ENCODE assay signal across 8 mouse cellular contexts in genomic region chr9:107231539-107232139, GRCm38 (mm10). TPM values are rescaled to one million over a fixed set of nuclear protein-coding genes. Genes with fewer than 3 reads are reported as not detected.
DNase-seq lines count a peak whose midpoint lies in the region; ATAC-seq lines count a peak whose summit lies in the region.

TSS of gene Dock3 (minus strand) at chr9:107231909.

- DNase-seq in CD4-positive helper T cell, adult 2 months (ENCODE audit: low read depth, low spot score): peak; percentile 63
- DNase-seq in adrenal gland, postnatal 14 days: peak; percentile 76
- DNase-seq in embryonic facial prominence, embryonic 11.5 days (ENCODE audit: low spot score): peak; percentile 80
- DNase-seq in heart, adult 9 months (ENCODE audit: low spot score in 2 of 2): peak; percentile 29 to 44
- DNase-seq in kidney, postnatal 10 days: peak; percentile 75
- peak; percentile 89 for DNase-seq in neural tube, embryonic 11.5 days (ENCODE audit: low spot score)
- peak; percentile 71 for DNase-seq in thymus, postnatal 4 days

- no peak within 1 kb of the TSS for H3K27ac ChIP-seq in embryonic facial prominence, embryonic 11.5 days (replicated peaks; ENCODE audit: low read depth, low read length)
- no peak within 1 kb of the TSS for H3K27ac ChIP-seq in liver, embryonic 12.5 days
- H3K27ac ChIP-seq in neural tube, embryonic 11.5 days (ENCODE audit: low read depth, low read length): peak within 1 kb of the TSS; percentile 69

- H3K9me3 ChIP-seq in embryonic facial prominence, embryonic 11.5 days (replicated peaks; ENCODE audit: control insufficient read depth, low read length): no peaks in the 10 kb centered on the region
- no peaks in the 10 kb centered on the region for H3K9me3 ChIP-seq in liver, embryonic 12.5 days (replicated peaks)
- H3K9me3 ChIP-seq in neural tube, embryonic 11.5 days (ENCODE audit: control insufficient read depth, low read length): no peaks in the 10 kb centered on the region

- H3K9ac ChIP-seq in embryonic facial prominence, embryonic 11.5 days (replicated peaks; ENCODE audit: low read length): peak within 1 kb of the TSS; percentile 58
- H3K9ac ChIP-seq in liver, embryonic 12.5 days: peak within 1 kb of the TSS; percentile 55; the same call in 1 of the 2 replicates
- peak within 1 kb of the TSS; percentile 64 for H3K9ac ChIP-seq in neural tube, embryonic 11.5 days (ENCODE audit: low read length)

- peak within 1 kb of the TSS; percentile 99 for H3K4me2 ChIP-seq in embryonic facial prominence, embryonic 11.5 days (ENCODE audit: low read depth, low read length)
- peak within 1 kb of the TSS; percentile 82 for H3K4me2 ChIP-seq in liver, embryonic 12.5 days
- H3K4me2 ChIP-seq in neural tube, embryonic 11.5 days (ENCODE audit: low read depth): peak within 1 kb of the TSS; percentile 95

- under 1% methylated on average over 71 of the region's 87 CpGs for WGBS in embryonic facial prominence, embryonic 11.5 days
- WGBS in liver, embryonic 12.5 days (ENCODE audit: insufficient replicate concordance): 1% methylated on average over 74 of the region's 87 CpGs
- under 1% methylated on average over 56 of the region's 87 CpGs for WGBS in neural tube, embryonic 11.5 days

- no peaks in the 10 kb centered on the region for H3K36me3 ChIP-seq in embryonic facial prominence, embryonic 11.5 days (replicated peaks; ENCODE audit: control insufficient read depth, insufficient read depth, low read depth, low read length)
- H3K36me3 ChIP-seq in liver, embryonic 12.5 days: no peaks in the 10 kb centered on the region
- H3K36me3 ChIP-seq in neural tube, embryonic 11.5 days (ENCODE audit: control insufficient read depth, insufficient read depth, low read length): no peaks in the 10 kb centered on the region

- ATAC-seq in embryonic facial prominence, embryonic 11.5 days (replicated peaks; ENCODE audit: insufficient number of reproducible peaks, low FRiP score, low TSS enrichment, low read depth): peak; percentile 83
- ATAC-seq in liver, embryonic 12.5 days: no peak; the same call in 1 of the 2 replicates
- ATAC-seq in neural tube, embryonic 11.5 days (ENCODE audit: insufficient read depth, low FRiP score, low TSS enrichment): peak; percentile 88

- peaks cover 52% of the 10 kb centered on the region for H3K27me3 ChIP-seq in embryonic facial prominence, embryonic 11.5 days (ENCODE audit: control insufficient read depth, insufficient read depth, low read length)
- peaks cover 84% of the 10 kb centered on the region for H3K27me3 ChIP-seq in liver, embryonic 12.5 days (replicated peaks)
- H3K27me3 ChIP-seq in neural tube, embryonic 11.5 days (ENCODE audit: control insufficient read depth, insufficient read depth, low read length): peaks cover 46% of the 10 kb centered on the region

- H3K4me3 ChIP-seq in embryonic facial prominence, embryonic 11.5 days (ENCODE audit: low read depth, low read length): peak within 1 kb of the TSS; percentile 60
- peak within 1 kb of the TSS; percentile 56 for H3K4me3 ChIP-seq in liver, embryonic 12.5 days
- H3K4me3 ChIP-seq in neural tube, embryonic 11.5 days (ENCODE audit: low read depth, low read length): peak within 1 kb of the TSS; percentile 72

- peaks cover 3% of the 10 kb centered on the region; the same call in 1 of the 2 replicates for H3K4me1 ChIP-seq in embryonic facial prominence, embryonic 11.5 days (ENCODE audit: control insufficient read depth, insufficient read depth, low read length)
- peaks cover 11% of the 10 kb centered on the region for H3K4me1 ChIP-seq in liver, embryonic 12.5 days
- H3K4me1 ChIP-seq in neural tube, embryonic 11.5 days (ENCODE audit: control insufficient read depth, insufficient read depth, low read length): no peaks in the 10 kb centered on the region

RNA-seq across cellular contexts. Expression of gene Dock3, which starts in this region (rescaled TPM):
- 3.4 and 4.2 TPM in 2 replicates for total RNA-seq in adrenal gland, postnatal 14 days (2021)
- 0.46 and 2.2 TPM in 2 replicates for polyA plus RNA-seq in embryonic facial prominence, embryonic 11.5 days (2014; fragmentation: Nextera tagmentation; extraction: Ambion mirVana)
- 0.12 and 0.18 TPM in 2 replicates for polyA plus RNA-seq in liver, embryonic 12.5 days (2016; fragmentation: Nextera tagmentation; extraction: Ambion mirVana)
- polyA plus RNA-seq in neural tube, embryonic 11.5 days (2014; fragmentation: Nextera tagmentation; extraction: Ambion mirVana): 5.5 and 5.8 TPM in 2 replicates

Comparison
In these comparisons a context has a peak if more than half of its experiments do, and no peak if none do; other contexts are left out.
1. DNase-seq: peak in every context shown above with its lines; median percentile 89 in neural tube, embryonic 11.5 days; 80 in embryonic facial prominence, embryonic 11.5 days; 76 in adrenal gland, postnatal 14 days; 75 in kidney, postnatal 10 days; 71 in thymus, postnatal 4 days; 63 in CD4-positive helper T cell, adult 2 months; 36 in heart, adult 9 months.